Mouse (Mus musculus) erythroblast, embryonic 14.5 days (primary cell): ENCODE measurements around the gene Cflar.

ENCODE experiments used
- GATA1 ChIP-seq: IDR thresholded peaks from 2 replicates; pipeline ENCODE4 v1.6.1; 2012; ENCODE audit warnings: low read length, inconsistent platforms, mixed read lengths
- TAL1 ChIP-seq: IDR thresholded peaks from 3 replicates; pipeline ENCODE4 v1.6.1; 2012; ENCODE audit warnings: low read length, inconsistent platforms, mixed read lengths

DNA sequence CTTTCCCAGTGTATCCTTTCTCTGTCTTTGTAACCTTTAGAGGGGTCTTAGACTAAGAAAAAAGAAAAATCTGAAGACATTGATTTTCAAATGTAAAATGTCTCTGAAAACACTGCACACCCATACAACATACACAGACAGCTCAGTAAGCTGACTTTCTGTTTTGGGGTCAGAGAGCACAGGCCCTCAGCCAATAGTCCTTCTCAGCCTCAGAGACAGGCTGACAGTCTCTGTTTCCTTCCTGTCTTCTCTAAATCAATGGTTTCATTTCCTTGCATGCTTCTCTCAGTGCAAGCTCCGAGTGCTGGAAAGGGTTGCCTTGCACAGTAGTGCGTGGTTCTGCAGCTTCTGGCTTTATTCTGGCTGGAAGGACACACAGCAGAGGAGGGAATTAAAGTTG lies 62.6 kb downstream of the Cflar start:
- TF ChIP-seq TAL1, result no peak
- TF ChIP-seq GATA1, result no peak
